Mouse (Mus musculus) left cerebral cortex, adult 8-10 months (tissue): Measurements from ENCODE around the gene Dtx3l. TPM values are rescaled to one million over a fixed set of nuclear protein-coding genes. Genes with fewer than 3 reads are reported as not detected.
A peak's percentile ranks its signal among the peaks of the same experiment; 100 is the strongest.
"Not testable (repeated sequence)": the region's sequence is repeated elsewhere in the genome, so short reads cannot be mapped to it uniquely, and the experiment has no call there.

ENCODE experiments used
- DNase-seq, 2 experiments: peaks; one replicate each; pipeline ENCODE4 v3.0.0; 2022; ENCODE audit warnings: low spot score in 2 of 2
- total RNA-seq, 4 experiments: library from RNA; stranded (reverse); gene quantifications; 2 replicates each; pipeline ENCODE4 v1.2.4; 2022

Dtx3l gene
- total RNA-seq, result 1 to 10 TPM; 4.7 to 5.7 (median 5.2) TPM

GRCm38 (mm10) chr16:35938211-35939151, at the start of gene Dtx3l, which contains the start of gene Parp9:
Gene Dtx3l, minus strand, starts transcription at chr16:35939151.
Gene Parp9, plus strand, starts transcription at chr16:35938470.
- peak in 1 of 2 experiments; percentile 20 for DNase-seq

GRCm38 (mm10) chr16:35987930-35988329, 49.0 kb upstream of the Dtx3l start:
- no peak for DNase-seq

GRCm38 (mm10) chr16:35984471-35984870, 45.5 kb upstream of the Dtx3l start:
- DNase-seq, result no peak

GRCm38 (mm10) chr16:35983517-35984101, 44.7 kb upstream of the Dtx3l start:
- DNase-seq, result peak; percentile 45 to 74

- DNase-seq, result peak; percentile 75 to 84
Measured at GRCm38 (mm10) chr16:35982902-35983516, 44.1 kb upstream of the Dtx3l start.

- no peak for DNase-seq
Measured at GRCm38 (mm10) chr16:35982506-35982901, 43.6 kb upstream of the Dtx3l start.

GRCm38 (mm10) chr16:35981363-35981821, 42.4 kb upstream of the Dtx3l start:
- peak; percentile 95 to 100 for DNase-seq

GRCm38 (mm10) chr16:35978450-35978849, 39.5 kb upstream of the Dtx3l start, which contains the start of gene Kpna1:
Gene Kpna1, plus strand, starts transcription at chr16:35978750.
- not testable (repeated sequence) for DNase-seq

GRCm38 (mm10) chr16:35974021-35974420, 35.1 kb upstream of the Dtx3l start:
- DNase-seq, result no peak

GRCm38 (mm10) chr16:35968149-35968548, 29.2 kb upstream of the Dtx3l start:
- no peak for DNase-seq

GRCm38 (mm10) chr16:35967319-35967718, 28.4 kb upstream of the Dtx3l start:
- DNase-seq, result no peak

GRCm38 (mm10) chr16:35966411-35967115, 27.6 kb upstream of the Dtx3l start:
- DNase-seq, result no peak

- not testable (repeated sequence) for DNase-seq
Measured at GRCm38 (mm10) chr16:35965991-35966390, 27.0 kb upstream of the Dtx3l start.

- DNase-seq, result no peak
Measured at GRCm38 (mm10) chr16:35952628-35953130, 13.7 kb upstream of the Dtx3l start.

- no peak for DNase-seq
Measured at GRCm38 (mm10) chr16:35951216-35951615, 12.3 kb upstream of the Dtx3l start.

GRCm38 (mm10) chr16:35949264-35949663, 10.3 kb upstream of the Dtx3l start:
- no peak for DNase-seq

GRCm38 (mm10) chr16:35941382-35941781, 2.4 kb upstream of the Dtx3l start:
- no peak for DNase-seq

- peak; percentile 43 to 51 for DNase-seq
Measured at GRCm38 (mm10) chr16:35939690-35940089, 739 bp upstream of the Dtx3l start.

- DNase-seq, result no peak
Measured at GRCm38 (mm10) chr16:35939261-35939660, 310 bp upstream of the Dtx3l start.

GRCm38 (mm10) chr16:35933181-35933580, 5.8 kb downstream of the Dtx3l start:
- no peak for DNase-seq
